Mouse (Mus musculus) layer of hippocampus, postnatal 14 days (tissue): ENCODE data around the gene Plekha5. TPM values are rescaled to one million over a fixed set of nuclear protein-coding genes. Genes with fewer than 3 reads are reported as not detected.
A peak's percentile ranks its signal among the peaks of the same experiment; 100 is the strongest.
"Not testable (repeated sequence)": the region's sequence is repeated elsewhere in the genome, so short reads cannot be mapped to it uniquely, and the experiment has no call there.

Source experiments
- DNase-seq, 2 experiments: peaks; one replicate each; pipeline ENCODE4 v3.0.0; 2021 to 2022; ENCODE audit warnings: low spot score in 2 of 2, mixed read lengths in 1 of 2
- total RNA-seq, 2 experiments: library from RNA; stranded (reverse); gene quantifications; 2 replicates each; pipeline ENCODE4 v1.2.3; 2021

Plekha5 gene
- total RNA-seq, 2 experiments from 2014 or later = 63.4 to 73.0 TPM

GRCm38 (mm10) chr6:140574943-140575342, 151.1 kb downstream of the Plekha5 start:
- no peak for DNase-seq

- no peak for DNase-seq
Measured at GRCm38 (mm10) chr6:140576133-140576532, 152.3 kb downstream of the Plekha5 start.

- DNase-seq = no peak
Measured at GRCm38 (mm10) chr6:140576961-140577821, 153.3 kb downstream of the Plekha5 start.

- DNase-seq = no peak
Measured at GRCm38 (mm10) chr6:140577822-140578170, 153.9 kb downstream of the Plekha5 start.

- not testable (repeated sequence) for DNase-seq
Measured at GRCm38 (mm10) chr6:140578985-140579384, 155.1 kb downstream of the Plekha5 start.

GRCm38 (mm10) chr6:140580170-140580569, 156.3 kb downstream of the Plekha5 start:
- DNase-seq = no peak

GRCm38 (mm10) chr6:140586714-140587259, 162.9 kb downstream of the Plekha5 start:
- no peak for DNase-seq

GRCm38 (mm10) chr6:140591331-140591730, 167.5 kb downstream of the Plekha5 start:
- DNase-seq = no peak

GRCm38 (mm10) chr6:140592713-140593112, 168.9 kb downstream of the Plekha5 start:
- no peak for DNase-seq

GRCm38 (mm10) chr6:140593420-140594170, 169.7 kb downstream of the Plekha5 start:
- DNase-seq = peak; percentile 42 to 56

GRCm38 (mm10) chr6:140595551-140595950, 171.7 kb downstream of the Plekha5 start:
- not testable (repeated sequence) for DNase-seq

- DNase-seq = no peak
Measured at GRCm38 (mm10) chr6:140597381-140598329, 173.8 kb downstream of the Plekha5 start.

GRCm38 (mm10) chr6:140598516-140598915, 174.7 kb downstream of the Plekha5 start:
- no peak for DNase-seq

- DNase-seq = no peak
Measured at GRCm38 (mm10) chr6:140599337-140599736, 175.5 kb downstream of the Plekha5 start.

- DNase-seq = not testable (repeated sequence)
Measured at GRCm38 (mm10) chr6:140600671-140601070, 176.8 kb downstream of the Plekha5 start.

GRCm38 (mm10) chr6:140601175-140601574, 177.3 kb downstream of the Plekha5 start:
- DNase-seq = no peak

GRCm38 (mm10) chr6:140603228-140603944, 179.5 kb downstream of the Plekha5 start:
- no peak for DNase-seq

- not testable (repeated sequence) for DNase-seq
Measured at GRCm38 (mm10) chr6:140605173-140605572, 181.3 kb downstream of the Plekha5 start.

GRCm38 (mm10) chr6:140605732-140606131, 181.9 kb downstream of the Plekha5 start:
- no peak for DNase-seq

- no peak for DNase-seq
Measured at GRCm38 (mm10) chr6:140606534-140606933, 182.7 kb downstream of the Plekha5 start.
